Mouse (Mus musculus): ENCODE measurements around the gene Slamf9. TPM values are rescaled to one million over a fixed set of nuclear protein-coding genes. Genes with fewer than 3 reads are reported as not detected.

Slamf9 gene
- polyA plus RNA-seq, 1 experiment from 2014 or later, result 0.23 TPM

- no peak overlapping the region for H3K27ac ChIP-seq (ENCODE audit: low read depth, low read length)
- no peaks in the 10 kb centered on the region for H3K9me3 ChIP-seq (ENCODE audit: control insufficient read depth, low read length)
- no peaks in the 10 kb centered on the region for H3K36me3 ChIP-seq (ENCODE audit: control insufficient read depth, insufficient read depth, low read length)
- no peaks in the 10 kb centered on the region for H3K27me3 ChIP-seq (replicated peaks; ENCODE audit: control insufficient read depth, insufficient read depth, low read length)
- H3K4me1 ChIP-seq (ENCODE audit: control insufficient read depth, insufficient read depth, low read depth, low read length), result no peaks in the 10 kb centered on the region
- no peak overlapping the region for H3K4me2 ChIP-seq (ENCODE audit: low read length)
- 66% methylated on average over 7 of the region's 7 CpGs for WGBS
- no peak for ATAC-seq
- no peak overlapping the region for H3K4me3 ChIP-seq (ENCODE audit: low read length)
- no peak overlapping the region for H3K9ac ChIP-seq (ENCODE audit: low read depth, low read length)
Observed at GRCm38 (mm10) chr1:172456001-172456677, 19.0 kb upstream of the Slamf9 start.

- ATAC-seq, result no peak
- Histone ChIP-seq H3K27ac (ENCODE audit: low read depth, low read length) (no peak overlapping the region), H3K4me1 (ENCODE audit: control insufficient read depth, insufficient read depth, low read depth, low read length) (no peaks in the 10 kb centered on the region), H3K9ac (ENCODE audit: low read depth, low read length) (no peak overlapping the region), H3K9me3 (ENCODE audit: control insufficient read depth, low read length) (no peaks in the 10 kb centered on the region), H3K4me2 (ENCODE audit: low read length) (no peak overlapping the region), H3K36me3 (ENCODE audit: control insufficient read depth, insufficient read depth, low read length) (no peaks in the 10 kb centered on the region), H3K4me3 (ENCODE audit: low read length) (no peak overlapping the region), H3K27me3 (replicated peaks; ENCODE audit: control insufficient read depth, insufficient read depth, low read length) (no peaks in the 10 kb centered on the region)
- WGBS, result 92% methylated on average over 3 of the region's 3 CpGs
Observed at GRCm38 (mm10) chr1:172457196-172457595, 18.0 kb upstream of the Slamf9 start.

GRCm38 (mm10) chr1:172458041-172458440 is 17.1 kb upstream of the Slamf9 start:
- Histone ChIP-seq H3K4me1 (ENCODE audit: control insufficient read depth, insufficient read depth, low read depth, low read length) (no peaks in the 10 kb centered on the region), H3K4me2 (ENCODE audit: low read length) (no peak overlapping the region), H3K27me3 (replicated peaks; ENCODE audit: control insufficient read depth, insufficient read depth, low read length) (no peaks in the 10 kb centered on the region), H3K27ac (ENCODE audit: low read depth, low read length) (no peak overlapping the region), H3K36me3 (ENCODE audit: control insufficient read depth, insufficient read depth, low read length) (no peaks in the 10 kb centered on the region), H3K9me3 (ENCODE audit: control insufficient read depth, low read length) (no peaks in the 10 kb centered on the region), H3K9ac (ENCODE audit: low read depth, low read length) (no peak overlapping the region), H3K4me3 (ENCODE audit: low read length) (no peak overlapping the region)
- 88% methylated on average over 3 of the region's 3 CpGs for WGBS
- ATAC-seq, result no peak

GRCm38 (mm10) chr1:172461602-172462001 is 13.6 kb upstream of the Slamf9 start:
- Histone ChIP-seq H3K36me3 (ENCODE audit: control insufficient read depth, insufficient read depth, low read length) (no peaks in the 10 kb centered on the region), H3K9me3 (ENCODE audit: control insufficient read depth, low read length) (no peaks in the 10 kb centered on the region), H3K4me1 (ENCODE audit: control insufficient read depth, insufficient read depth, low read depth, low read length) (no peaks in the 10 kb centered on the region), H3K27ac (ENCODE audit: low read depth, low read length) (no peak overlapping the region), H3K4me2 (ENCODE audit: low read length) (no peak overlapping the region), H3K9ac (ENCODE audit: low read depth, low read length) (no peak overlapping the region), H3K27me3 (replicated peaks; ENCODE audit: control insufficient read depth, insufficient read depth, low read length) (no peaks in the 10 kb centered on the region), H3K4me3 (ENCODE audit: low read length) (no peak overlapping the region)
- WGBS, result 80% methylated on average over 2 of the region's 2 CpGs
- no peak for ATAC-seq

GRCm38 (mm10) chr1:172462534-172462933 is 12.6 kb upstream of the Slamf9 start:
- no peak for ATAC-seq
- Histone ChIP-seq H3K9me3 (ENCODE audit: control insufficient read depth, low read length) (no peaks in the 10 kb centered on the region), H3K4me3 (ENCODE audit: low read length) (no peak overlapping the region), H3K27ac (ENCODE audit: low read depth, low read length) (no peak overlapping the region), H3K4me1 (ENCODE audit: control insufficient read depth, insufficient read depth, low read depth, low read length) (no peaks in the 10 kb centered on the region), H3K4me2 (ENCODE audit: low read length) (no peak overlapping the region), H3K27me3 (replicated peaks; ENCODE audit: control insufficient read depth, insufficient read depth, low read length) (no peaks in the 10 kb centered on the region), H3K9ac (ENCODE audit: low read depth, low read length) (no peak overlapping the region), H3K36me3 (ENCODE audit: control insufficient read depth, insufficient read depth, low read length) (no peaks in the 10 kb centered on the region)
- WGBS, result 80% methylated on average over 3 of the region's 3 CpGs

- no peaks in the 10 kb centered on the region for H3K27me3 ChIP-seq (replicated peaks; ENCODE audit: control insufficient read depth, insufficient read depth, low read length)
- H3K27ac ChIP-seq (ENCODE audit: low read depth, low read length), result no peak overlapping the region
- no peaks in the 10 kb centered on the region for H3K9me3 ChIP-seq (ENCODE audit: control insufficient read depth, low read length)
- H3K4me2 ChIP-seq (ENCODE audit: low read length), result no peak overlapping the region
- H3K36me3 ChIP-seq (ENCODE audit: control insufficient read depth, insufficient read depth, low read length), result no peaks in the 10 kb centered on the region
- H3K4me3 ChIP-seq (ENCODE audit: low read length), result no peak overlapping the region
- WGBS, result 90% methylated on average over 16 of the region's 16 CpGs
- no peak for ATAC-seq
- no peaks in the 10 kb centered on the region for H3K4me1 ChIP-seq (ENCODE audit: control insufficient read depth, insufficient read depth, low read depth, low read length)
- H3K9ac ChIP-seq (ENCODE audit: low read depth, low read length), result no peak overlapping the region
Observed at GRCm38 (mm10) chr1:172463387-172464333, 11.5 kb upstream of the Slamf9 start.

- no peak overlapping the region for H3K27ac ChIP-seq (ENCODE audit: low read depth, low read length)
- H3K9ac ChIP-seq (ENCODE audit: low read depth, low read length), result no peak overlapping the region
- H3K4me3 ChIP-seq (ENCODE audit: low read length), result no peak overlapping the region
- no peaks in the 10 kb centered on the region for H3K4me1 ChIP-seq (ENCODE audit: control insufficient read depth, insufficient read depth, low read depth, low read length)
- ATAC-seq, result no peak
- 76% methylated on average over 11 of the region's 11 CpGs for WGBS
- H3K9me3 ChIP-seq (ENCODE audit: control insufficient read depth, low read length), result no peaks in the 10 kb centered on the region
- H3K27me3 ChIP-seq (replicated peaks; ENCODE audit: control insufficient read depth, insufficient read depth, low read length), result no peaks in the 10 kb centered on the region
- H3K36me3 ChIP-seq (ENCODE audit: control insufficient read depth, insufficient read depth, low read length), result no peaks in the 10 kb centered on the region
- H3K4me2 ChIP-seq (ENCODE audit: low read length), result no peak overlapping the region
Observed at GRCm38 (mm10) chr1:172468301-172468877, 6.8 kb upstream of the Slamf9 start.

- Histone ChIP-seq H3K36me3 (ENCODE audit: control insufficient read depth, insufficient read depth, low read length) (no peaks in the 10 kb centered on the region), H3K4me3 (ENCODE audit: low read length) (no peak overlapping the region), H3K9ac (ENCODE audit: low read depth, low read length) (no peak overlapping the region), H3K4me1 (ENCODE audit: control insufficient read depth, insufficient read depth, low read depth, low read length) (no peaks in the 10 kb centered on the region), H3K27me3 (replicated peaks; ENCODE audit: control insufficient read depth, insufficient read depth, low read length) (no peaks in the 10 kb centered on the region), H3K27ac (ENCODE audit: low read depth, low read length) (no peak overlapping the region), H3K4me2 (ENCODE audit: low read length) (no peak overlapping the region), H3K9me3 (ENCODE audit: control insufficient read depth, low read length) (no peaks in the 10 kb centered on the region)
- ATAC-seq, result no peak
- WGBS, result 85% methylated on average over 5 of the region's 5 CpGs
Observed at GRCm38 (mm10) chr1:172469373-172469772, 5.8 kb upstream of the Slamf9 start.

GRCm38 (mm10) chr1:172469810-172470448 is 5.2 kb upstream of the Slamf9 start:
- 67% methylated on average over 8 of the region's 8 CpGs for WGBS
- ATAC-seq, result no peak
- Histone ChIP-seq H3K36me3 (ENCODE audit: control insufficient read depth, insufficient read depth, low read length) (no peaks in the 10 kb centered on the region), H3K4me3 (ENCODE audit: low read length) (no peak overlapping the region), H3K4me1 (ENCODE audit: control insufficient read depth, insufficient read depth, low read depth, low read length) (no peaks in the 10 kb centered on the region), H3K27me3 (replicated peaks; ENCODE audit: control insufficient read depth, insufficient read depth, low read length) (no peaks in the 10 kb centered on the region), H3K9ac (ENCODE audit: low read depth, low read length) (no peak overlapping the region), H3K27ac (ENCODE audit: low read depth, low read length) (no peak overlapping the region), H3K4me2 (ENCODE audit: low read length) (no peak overlapping the region), H3K9me3 (ENCODE audit: control insufficient read depth, low read length) (no peaks in the 10 kb centered on the region)
